Mouse (Mus musculus) heart, adult 9 months (tissue): ENCODE data around the gene Rxrg.

ENCODE experiments used
- DNase-seq, 2 experiments: peaks; one replicate each; pipeline ENCODE4 v3.0.0; 2022; ENCODE audit warnings: low spot score in 2 of 2

The Rxrg gene

DNA sequence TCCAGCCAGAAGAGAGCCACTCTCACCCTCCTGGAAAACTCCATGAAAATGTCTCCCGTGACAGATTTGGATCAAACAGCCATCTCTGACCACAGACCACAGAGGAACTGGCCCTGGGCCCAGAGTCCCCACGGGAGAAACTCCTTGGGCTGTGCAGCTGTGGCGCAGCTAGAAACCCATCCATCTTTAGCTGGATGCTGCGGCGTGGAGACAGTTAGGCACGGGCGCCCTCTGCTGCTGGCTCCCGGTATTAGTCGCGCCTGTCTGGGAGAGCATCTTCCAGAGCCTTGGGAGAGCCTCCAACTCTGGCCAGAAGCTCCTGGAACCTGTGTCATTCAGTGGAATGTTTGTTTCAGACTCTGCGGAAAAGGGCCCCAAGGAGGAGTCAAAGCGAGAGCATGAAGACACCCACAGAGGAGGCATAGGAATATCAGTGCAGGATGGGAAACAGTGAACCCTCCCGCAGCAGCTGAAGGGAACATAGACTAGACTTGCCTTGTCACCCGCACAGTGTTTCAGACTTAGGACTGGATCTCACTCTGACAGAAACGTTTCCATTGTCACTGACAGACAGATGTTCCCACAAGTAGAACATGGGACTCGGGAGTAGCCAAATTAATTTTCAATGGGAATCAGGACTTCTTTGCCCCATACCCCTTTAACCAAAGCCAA, 46.8 kb downstream of the Rxrg start:
- peak; percentile 73 to 90 for DNase-seq

DNA sequence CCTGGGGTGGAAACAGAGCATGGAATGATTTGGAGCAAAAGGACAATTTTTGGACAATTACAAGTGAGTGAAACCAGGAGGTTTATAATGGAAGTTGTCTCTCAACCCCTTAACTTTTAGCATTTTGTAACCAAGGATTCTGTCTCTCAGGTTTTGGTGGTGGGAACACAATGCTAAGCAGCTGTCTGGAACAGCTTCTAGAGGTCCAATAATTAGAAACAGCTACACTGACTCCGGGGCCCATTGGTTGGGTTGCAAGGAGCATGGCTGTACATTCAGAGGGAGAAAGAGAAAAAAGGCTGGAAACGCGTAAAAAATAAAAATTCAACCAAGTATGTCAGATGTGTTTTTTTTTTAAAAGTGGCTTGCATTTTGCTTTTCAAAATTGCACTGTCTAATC, 50.5 kb downstream of the Rxrg start:
- no peak for DNase-seq

DNA sequence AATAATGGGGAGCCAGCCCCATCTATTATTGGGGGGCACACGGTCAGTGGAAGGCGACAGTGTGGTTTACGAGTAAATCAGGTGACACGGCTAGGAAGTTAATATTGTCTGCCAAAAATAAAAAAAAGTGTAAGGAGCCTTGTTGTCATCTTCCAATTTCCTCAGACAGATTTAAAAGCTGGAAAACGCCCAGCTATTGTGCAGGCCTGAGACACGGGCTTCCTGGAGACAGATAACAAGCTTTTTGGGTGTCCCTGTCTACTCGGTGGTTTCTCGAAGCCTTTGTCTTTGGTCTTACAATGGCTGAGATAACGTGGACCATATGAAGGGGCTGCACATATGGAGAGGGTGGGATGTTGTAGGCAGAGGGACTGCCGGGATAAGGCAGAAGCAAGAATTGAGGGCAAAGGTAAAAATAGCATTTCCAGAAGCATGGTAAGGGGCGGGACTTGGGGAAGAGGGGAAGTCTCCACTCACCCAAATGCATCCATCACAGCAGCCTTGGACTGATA, 51.0 kb downstream of the Rxrg start:
- DNase-seq: peak; percentile 31 to 40

DNA sequence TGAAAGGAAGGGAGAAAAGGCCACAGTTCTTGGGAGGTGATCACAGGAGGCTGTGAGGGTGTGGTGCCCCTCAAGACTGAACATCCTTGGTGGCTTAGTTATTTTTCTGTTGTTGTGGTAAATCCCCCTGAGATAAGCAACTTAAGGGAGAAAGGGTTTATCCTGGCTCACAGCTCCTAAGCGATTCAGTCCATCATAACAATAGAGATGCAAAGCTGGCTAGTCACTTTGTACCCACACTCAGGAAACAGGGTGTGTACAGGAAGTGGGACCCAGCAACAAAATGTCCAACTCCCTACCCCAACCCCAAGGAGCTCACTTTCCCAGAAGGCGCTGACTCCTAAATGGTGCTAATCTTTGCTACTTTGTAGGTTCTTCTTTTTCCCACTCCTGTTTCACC, 54.2 kb downstream of the Rxrg start:
- no peak for DNase-seq

DNA sequence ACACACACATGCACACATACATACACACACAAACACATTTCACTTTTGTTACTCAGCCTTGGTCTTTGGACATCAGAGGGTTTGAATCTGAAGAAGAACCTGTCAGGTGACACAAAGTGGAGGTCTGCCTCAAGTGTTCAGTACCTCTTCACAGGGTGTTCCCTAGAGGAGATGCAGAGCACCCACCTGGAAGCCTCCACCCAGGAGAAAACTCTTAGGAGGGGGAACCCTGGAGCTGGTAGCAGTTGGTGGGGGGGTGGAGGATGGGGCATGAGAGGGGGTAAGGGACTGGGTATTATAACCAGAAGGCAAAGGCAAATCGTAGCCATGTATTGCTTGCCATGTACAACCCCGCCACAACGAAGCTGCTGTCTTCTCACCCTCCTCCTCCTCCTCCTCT, 60.9 kb downstream of the Rxrg start:
- DNase-seq: no peak

DNA sequence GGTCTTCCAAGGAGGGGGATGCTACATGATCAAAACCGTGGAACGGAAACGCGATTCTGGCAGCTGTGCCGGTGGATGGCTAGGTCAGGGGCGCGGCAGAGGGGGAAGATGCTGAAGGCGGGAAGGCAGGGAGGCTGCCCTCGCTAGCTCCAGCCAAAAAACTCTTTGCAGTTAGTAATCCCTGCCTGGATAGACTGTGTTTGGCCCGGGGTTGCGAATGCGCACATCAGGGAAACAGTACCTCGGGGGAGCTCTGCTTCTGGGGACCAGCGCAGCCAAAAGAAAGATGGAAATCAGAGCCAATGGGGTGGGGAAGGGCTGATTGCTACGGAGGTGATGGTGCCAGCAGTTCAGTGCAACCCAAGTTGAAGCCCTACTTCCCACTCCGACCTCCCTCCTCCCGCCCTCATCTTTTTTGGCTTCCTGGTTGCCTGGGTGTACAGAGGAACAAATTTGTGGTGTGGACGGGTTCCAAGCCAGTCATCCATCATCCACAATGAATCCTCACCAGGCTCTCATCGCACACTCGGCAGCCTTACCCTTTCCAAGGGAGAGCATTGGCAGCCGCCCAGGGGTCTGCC, 62.4 kb downstream of the Rxrg start:
- DNase-seq: peak; percentile 59 to 74

DNA sequence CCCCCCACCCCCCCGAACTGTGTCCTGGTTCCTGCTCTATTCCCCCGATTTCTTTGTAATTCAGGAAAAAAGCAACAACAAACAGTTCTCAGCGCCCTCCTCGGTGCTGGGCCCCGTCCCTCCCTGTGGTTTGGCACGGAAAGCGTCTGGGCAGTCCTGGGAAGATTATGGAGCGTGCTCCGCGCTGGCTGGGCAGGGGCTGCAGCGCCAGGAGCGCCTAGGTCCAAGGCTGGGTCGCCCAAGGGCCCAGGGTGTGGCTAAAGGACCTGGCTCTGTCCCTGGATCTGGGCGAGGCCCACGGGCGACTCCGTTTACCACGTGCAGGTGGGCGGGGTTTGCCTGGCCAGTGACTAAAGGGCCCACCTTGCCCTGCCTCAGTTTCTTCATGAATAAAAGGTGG, 62.9 kb downstream of the Rxrg start:
- peak; percentile 19 to 36 for DNase-seq

DNA sequence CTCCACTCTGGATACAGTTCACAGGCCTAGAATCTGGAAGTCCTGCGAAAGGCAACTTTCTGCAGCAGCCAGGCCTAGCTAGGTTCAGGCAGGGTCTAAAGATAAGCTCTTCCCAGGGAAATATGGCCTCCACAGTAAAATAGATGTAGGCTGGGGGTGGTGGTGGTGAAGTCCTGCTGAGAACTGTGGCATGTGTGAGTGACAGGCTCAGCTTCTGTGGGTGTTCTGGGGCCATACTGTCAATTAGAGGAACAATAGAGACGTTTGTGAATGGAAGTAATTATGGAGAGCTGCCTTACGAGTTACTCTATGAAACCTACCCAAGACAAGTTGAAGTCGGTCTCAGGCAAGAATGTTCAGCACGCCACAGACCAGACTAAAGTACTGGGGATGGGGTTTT, 65.0 kb downstream of the Rxrg start:
- DNase-seq: no peak

DNA sequence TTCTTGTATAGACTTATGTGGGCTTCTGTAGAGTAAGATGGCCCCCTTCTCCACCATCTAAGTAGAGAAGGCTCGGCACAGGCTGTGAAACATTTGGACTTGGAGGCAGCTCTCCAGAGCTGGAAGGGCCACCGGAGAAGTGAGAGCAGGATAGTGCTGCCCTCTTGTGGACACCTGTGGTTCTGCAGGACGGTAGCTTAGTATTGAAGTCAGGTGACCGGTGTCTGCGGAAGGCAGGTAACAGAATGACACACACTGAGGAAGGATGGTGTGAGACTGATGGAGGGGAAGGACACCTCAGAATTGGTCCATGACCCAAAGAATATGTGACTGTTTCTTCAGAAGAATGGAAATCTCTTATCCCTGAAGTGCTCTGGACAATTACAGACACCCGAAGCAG, 71.6 kb downstream of the Rxrg start:
- DNase-seq: peak in 1 of 2 experiments; percentile 29

DNA sequence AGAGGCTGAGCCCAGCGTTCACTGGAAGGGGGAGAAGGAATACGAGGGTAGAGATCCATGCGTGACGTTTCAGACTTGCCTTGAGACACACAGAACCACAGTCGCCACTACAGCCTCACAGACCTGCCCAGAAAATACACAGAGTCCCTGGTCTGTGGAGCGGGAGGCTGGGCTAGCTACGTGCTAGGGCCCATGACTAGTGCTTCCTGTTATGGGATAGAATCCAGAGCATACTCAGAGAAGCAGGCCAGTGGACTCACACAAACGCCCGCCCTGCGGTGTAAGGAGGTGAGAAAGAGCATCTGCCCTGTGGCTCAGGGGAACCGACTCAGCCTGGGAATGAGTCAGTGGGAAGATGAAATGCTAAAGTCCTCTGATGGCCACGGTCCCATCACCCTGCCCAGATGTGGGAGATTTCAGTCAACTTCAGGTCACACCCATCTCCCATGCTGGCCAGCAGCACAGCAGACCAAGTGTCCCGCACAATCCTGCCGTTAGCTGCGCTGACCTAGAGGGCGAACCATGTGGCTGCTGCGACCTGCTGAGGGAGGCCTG, 74.3 kb downstream of the Rxrg start:
- DNase-seq: no peak

DNA sequence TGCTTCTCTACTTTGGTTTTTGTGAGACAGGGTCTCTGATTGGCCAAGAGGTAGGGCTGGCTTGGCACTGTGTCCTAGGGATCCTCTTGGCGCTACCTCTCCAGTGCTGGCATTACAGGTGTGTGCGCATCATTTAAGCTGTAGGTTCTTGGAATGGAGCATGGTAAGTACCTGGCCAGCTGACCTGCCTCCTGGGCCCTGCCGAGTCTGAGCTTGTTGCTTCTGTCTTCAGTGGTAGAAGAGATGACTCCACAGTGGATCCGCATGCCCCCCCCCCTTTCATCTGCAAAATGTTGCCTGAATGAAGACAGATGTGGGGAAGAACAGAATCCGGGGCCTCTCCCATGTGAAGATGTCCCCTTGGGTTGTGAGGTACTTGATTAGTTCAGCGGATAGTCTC, 80.9 kb downstream of the Rxrg start:
- no peak for DNase-seq

DNA sequence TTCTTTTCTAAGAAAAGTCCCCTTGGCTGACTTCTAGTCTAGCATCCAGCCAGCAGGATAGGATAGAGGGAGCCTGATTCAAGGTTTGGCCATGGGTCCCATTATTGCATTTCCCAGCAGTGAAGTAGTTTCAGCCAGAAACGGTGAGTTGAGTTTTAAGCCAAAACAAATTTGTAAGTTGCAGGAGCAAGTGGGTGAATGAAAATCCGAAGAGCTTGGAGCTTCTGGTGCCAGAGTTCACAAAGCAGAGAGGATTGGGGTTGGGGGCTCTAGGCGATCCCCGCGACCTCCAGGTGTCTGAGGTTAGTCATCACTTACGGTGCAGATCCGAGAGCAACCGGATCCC, 89.8 kb downstream of the Rxrg start:
- DNase-seq: no peak

DNA sequence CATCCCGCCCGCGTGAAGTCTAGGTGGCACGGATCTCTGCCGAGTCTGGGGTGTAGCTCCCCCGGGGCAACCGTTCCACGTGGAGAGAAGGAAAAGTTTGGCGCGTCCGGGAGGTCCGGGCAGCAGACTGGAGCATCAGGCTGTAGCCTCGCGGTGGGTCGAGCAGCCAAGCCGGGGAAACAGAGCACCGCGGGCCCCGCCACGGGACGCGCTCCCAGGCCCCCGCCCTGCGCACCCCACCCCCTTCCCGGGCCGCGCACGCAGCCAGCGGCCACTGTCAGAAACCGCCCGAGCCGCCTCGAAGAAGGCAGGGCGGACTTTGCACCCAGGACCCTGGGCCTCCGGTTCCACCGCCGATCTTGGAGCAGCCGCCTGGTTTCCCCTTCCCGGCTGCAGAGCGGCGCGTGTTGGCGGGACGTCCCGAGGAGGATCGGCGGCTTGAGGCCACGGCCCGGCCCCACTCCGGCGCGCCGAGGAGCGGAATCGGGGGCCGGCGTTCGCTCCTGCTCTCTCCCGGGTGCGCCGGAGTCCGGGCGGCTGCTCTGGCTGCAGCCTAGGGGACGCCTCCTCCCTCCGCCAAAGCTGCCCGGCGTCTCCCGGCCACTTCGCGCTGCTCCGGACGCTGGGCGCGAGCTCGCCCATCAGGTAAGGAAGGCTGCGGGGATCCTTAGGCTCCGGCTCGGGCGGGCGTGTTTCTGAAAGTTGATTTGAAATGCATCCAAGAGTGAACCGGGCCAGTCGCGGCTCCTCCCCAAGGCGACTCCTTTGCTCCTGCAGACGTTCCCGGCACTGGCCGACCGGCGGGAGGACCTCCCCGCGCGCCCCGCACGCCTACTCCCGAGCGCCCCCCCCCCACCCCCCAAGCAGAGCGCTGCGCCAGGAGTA, 90.4 kb downstream of the Rxrg start:
- no peak for DNase-seq

DNA sequence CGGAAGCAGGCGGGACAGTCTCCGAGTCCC, 90.9 kb downstream of the Rxrg start, which contains the start of gene Lmx1a:
TSS of gene Lmx1a (plus strand) at position 6 of the 30 bp plus-strand sequence.
- no peak for DNase-seq
